ENCODE assay signal across 11 mouse cellular contexts in genomic region chr4:150598686-150599085, GRCm38 (mm10). TPM values are rescaled to one million over a fixed set of nuclear protein-coding genes. Genes with fewer than 3 reads are reported as not detected.
DNase-seq lines count a peak whose midpoint lies in the region; ATAC-seq and TF ChIP-seq lines count a peak whose summit lies in the region.
"Had no signal": no experiment of that assay in that cellular context is flagged by ENCODE, and none has a peak within 500 bp of the region (broad histone marks: within the 10 kb centered on the region; RNA-seq: fewer than 3 reads in every experiment).

No protein-coding gene starts in this region.

- no peak overlapping the region for H3K9ac ChIP-seq in lung, postnatal 0 days (replicated peaks; ENCODE audit: low read depth)
- H3K9ac ChIP-seq in limb, embryonic 13.5 days: no peak overlapping the region
- H3K9ac ChIP-seq: liver, postnatal 0 days had no signal

- ATAC-seq in cerebellum, adult (ENCODE audit: insufficient number of reproducible peaks, low FRiP score, low TSS enrichment): no peak
- no peak for ATAC-seq in lung, postnatal 0 days
- no peak for ATAC-seq in limb, embryonic 13.5 days (ENCODE audit: low FRiP score, low read depth)
- ATAC-seq: liver, postnatal 0 days had no signal

- no peak for TF ChIP-seq EP300 in lung, postnatal 0 days (IDR thresholded peaks at IDR 0.05)

- H3K4me2 ChIP-seq in lung, postnatal 0 days (replicated peaks; ENCODE audit: low read depth, low read length): no peak overlapping the region
- H3K4me2 ChIP-seq in limb, embryonic 13.5 days (replicated peaks): no peak overlapping the region

- no peak overlapping the region for H3K27ac ChIP-seq in kidney, adult 2 months (ENCODE audit: insufficient read depth, low read depth, low read length)
- peak overlapping the region; percentile 59 for H3K27ac ChIP-seq in lung, postnatal 0 days (ENCODE audit: low read length)
- 0 out of 2 replicates have a peak overlapping the region, but pooled peaks have one; percentile 22 for H3K27ac ChIP-seq in limb, embryonic 13.5 days

- H3K36me3 ChIP-seq in kidney, adult 2 months (ENCODE audit: control insufficient read depth, insufficient read depth, low read length): no peaks in the 10 kb centered on the region
- no peaks in the 10 kb centered on the region for H3K36me3 ChIP-seq in lung, postnatal 0 days (ENCODE audit: insufficient read depth, low read length)
- H3K36me3 ChIP-seq in limb, embryonic 13.5 days: no peaks in the 10 kb centered on the region

- TF ChIP-seq POLR2A in kidney, adult 2 months (IDR thresholded peaks at IDR 0.05; ENCODE audit: low read depth, low read length): no peak

- no peak overlapping the region for H3K4me3 ChIP-seq in kidney, adult 2 months (ENCODE audit: insufficient read depth, low read depth, low read length)
- no peak overlapping the region for H3K4me3 ChIP-seq in lung, postnatal 0 days (ENCODE audit: low read depth, low read length)
- no peak overlapping the region for H3K4me3 ChIP-seq in limb, embryonic 13.5 days

- TF ChIP-seq CTCF in kidney, adult 2 months (conservative IDR thresholded peaks at IDR 0.05; ENCODE audit: insufficient read depth, insufficient read length, low read depth, low read length): no peak
- no peak for TF ChIP-seq CTCF in lung, postnatal 0 days (IDR thresholded peaks at IDR 0.05)

- no peaks in the 10 kb centered on the region for H3K27me3 ChIP-seq in kidney, adult 2 months (replicated peaks; ENCODE audit: control insufficient read depth, insufficient read depth, low read length)
- H3K27me3 ChIP-seq in lung, postnatal 0 days (replicated peaks; ENCODE audit: insufficient read depth, low read length): no peaks in the 10 kb centered on the region
- no peaks in the 10 kb centered on the region for H3K27me3 ChIP-seq in limb, embryonic 13.5 days

- H3K4me1 ChIP-seq in kidney, adult 2 months (ENCODE audit: control insufficient read depth, insufficient read depth, low read length): peaks cover 44% of the 10 kb centered on the region
- peaks cover 16% of the 10 kb centered on the region; the same call in 1 of the 2 replicates for H3K4me1 ChIP-seq in lung, postnatal 0 days (ENCODE audit: insufficient read depth, low read depth, low read length)
- peaks cover 33% of the 10 kb centered on the region for H3K4me1 ChIP-seq in limb, embryonic 13.5 days

- DNase-seq in cerebellum, postnatal 14 days: peak; percentile 77 to 78
- peak; percentile 49 for DNase-seq in kidney, adult 2 months
- DNase-seq in kidney, postnatal 36 days: no peak
- no peak for DNase-seq in lung, postnatal 0 days (ENCODE audit: low spot score)
- no peak for DNase-seq in lung, postnatal 14 days
- no peak for DNase-seq in liver
- DNase-seq: adrenal gland, adult 8-10 months; cerebellum, adult 11-12 months; liver, postnatal 0 days had no signal

- WGBS in kidney, adult 2 months: 31% methylated on average over 1 of the region's 1 CpGs
- WGBS in lung, postnatal 0 days: 24% methylated on average over 1 of the region's 1 CpGs
- WGBS in limb, embryonic 13.5 days: 52% methylated on average over 1 of the region's 1 CpGs

- H3K9me3 ChIP-seq in lung, postnatal 0 days (ENCODE audit: low read length): no peaks in the 10 kb centered on the region
- H3K9me3 ChIP-seq in limb, embryonic 13.5 days: no peaks in the 10 kb centered on the region

RNA-seq across cellular contexts. Expression of gene Slc45a1, which starts 53.3 kb away (rescaled TPM):
- 0.08 and 0.17 TPM in 2 replicates for polyA plus RNA-seq in kidney, adult 2 months (2012; rRNA removed)
- 0.04 TPM in 1 of 2 replicates, not detected in the other for polyA plus RNA-seq in lung, postnatal 0 days (2015; fragmentation: Nextera tagmentation; extraction: Ambion mirVana)
- 0.43 and 0.51 TPM in 2 replicates for polyA plus RNA-seq in limb, embryonic 13.5 days (2015; fragmentation: Nextera tagmentation; extraction: Ambion mirVana)
- polyA plus RNA-seq: liver, postnatal 0 days had no signal

Comparison
In these comparisons a context has a peak if more than half of its experiments do, and no peak if none do; other contexts are left out.
1. DNase-seq: peak in cerebellum, postnatal 14 days (2 of 2) and kidney, adult 2 months (single experiment); none in kidney, postnatal 36 days (0 of 2), lung, postnatal 0 days (single experiment), lung, postnatal 14 days (single experiment) and liver (single experiment).